Mouse (Mus musculus): Measurements from ENCODE around the gene Gdi1. TPM values are rescaled to one million over a fixed set of nuclear protein-coding genes. Genes with fewer than 3 reads are reported as not detected.

Gene Gdi1
- polyA plus RNA-seq (2012; fragmentation: generic; extraction: Trizol) = 100 to 1,000 TPM in 1 of 2 experiments, 10 to 100 TPM in 1; 15.1 to 104 TPM

GRCm38 (mm10) chrX:74304867-74305700 is at the start of gene Gdi1:
Gene Gdi1 (plus strand): TSS chrX:74304998.

GRCm38 (mm10) chrX:74270062-74270901 is 34.5 kb upstream of the Gdi1 start, which contains the start of gene Rpl10:
Gene Rpl10 (plus strand): TSS chrX:74270812.

GRCm38 (mm10) chrX:74281732-74282394 is 22.9 kb upstream of the Gdi1 start, which contains the start of the genes Taz and Dnase1l1:
Gene Taz (plus strand): TSS chrX:74281912.
Gene Dnase1l1 (minus strand): TSS chrX:74282337.

GRCm38 (mm10) chrX:74296538-74297448 is 8.0 kb upstream of the Gdi1 start, which contains the start of gene Atp6ap1:
Gene Atp6ap1 (plus strand): TSS chrX:74297097.

GRCm38 (mm10) chrX:74312540-74313464 is 8.0 kb downstream of the Gdi1 start, which contains the start of gene Fam50a:
Gene Fam50a (plus strand): TSS chrX:74313033.

GRCm38 (mm10) chrX:74328725-74329161 is 23.9 kb downstream of the Gdi1 start, which contains the start of gene Plxna3:
Gene Plxna3 (plus strand): TSS chrX:74329066.

GRCm38 (mm10) chrX:74353467-74353770 is 48.6 kb downstream of the Gdi1 start, which contains the start of gene Lage3:
Gene Lage3 (minus strand): TSS chrX:74353618.

Other genes starting within 250 kb of the Gdi1 start
- gene Opn1mw, start 177.5 kb upstream of the Gdi1 start, polyA plus RNA-seq (2012; fragmentation: generic; extraction: Trizol) = under 1 TPM; 0.05 to 0.50 TPM
- 1 to 10 TPM; 6.4 to 8.6 TPM for gene Mecp2, start 169.6 kb upstream of the Gdi1 start, polyA plus RNA-seq (2012; fragmentation: generic; extraction: Trizol)
- gene Tex28, start 137.2 kb upstream of the Gdi1 start, polyA plus RNA-seq (2012; fragmentation: generic; extraction: Trizol) = not detected
- gene Tktl1, start 127.7 kb upstream of the Gdi1 start, polyA plus RNA-seq (2012; fragmentation: generic; extraction: Trizol) = not detected
- gene Flna, start 55.2 kb upstream of the Gdi1 start, polyA plus RNA-seq (2012; fragmentation: generic; extraction: Trizol) = 100 to 1,000 TPM; 461 to 590 TPM
- 100 to 1,000 TPM; 110 to 114 TPM for gene Emd, start 50.3 kb upstream of the Gdi1 start, polyA plus RNA-seq (2012; fragmentation: generic; extraction: Trizol)
- gene Rpl10, start 34.2 kb upstream of the Gdi1 start, polyA plus RNA-seq (2012; fragmentation: generic; extraction: Trizol) = 1,000 to 10,000 TPM; 3,936 to 5,898 TPM
- 10 to 100 TPM; 10.8 to 46.7 TPM for gene Taz, start 23.1 kb upstream of the Gdi1 start, polyA plus RNA-seq (2012; fragmentation: generic; extraction: Trizol)
- gene Dnase1l1, start 22.7 kb upstream of the Gdi1 start, polyA plus RNA-seq (2012; fragmentation: generic; extraction: Trizol) = 10 to 100 TPM in 1 of 2 experiments, 1 to 10 TPM in 1; 5.6 to 17.8 TPM
- 100 to 1,000 TPM in 1 of 2 experiments, 10 to 100 TPM in 1; 68.8 to 159 TPM for gene Atp6ap1, start 7.9 kb upstream of the Gdi1 start, polyA plus RNA-seq (2012; fragmentation: generic; extraction: Trizol)
- 10 to 100 TPM; 36.1 to 51.7 TPM for gene Fam50a, start 8.0 kb downstream of the Gdi1 start, polyA plus RNA-seq (2012; fragmentation: generic; extraction: Trizol)
- 10 to 100 TPM in 1 of 2 experiments, 1 to 10 TPM in 1; 2.9 to 29.9 TPM for gene Plxna3, start 24.1 kb downstream of the Gdi1 start, polyA plus RNA-seq (2012; fragmentation: generic; extraction: Trizol)
- 100 to 1,000 TPM in 1 of 2 experiments, 10 to 100 TPM in 1; 80.4 to 114 TPM for gene Lage3, start 48.6 kb downstream of the Gdi1 start, polyA plus RNA-seq (2012; fragmentation: generic; extraction: Trizol)
- gene Ubl4a, start 68.2 kb downstream of the Gdi1 start, polyA plus RNA-seq (2012; fragmentation: generic; extraction: Trizol) = 100 to 1,000 TPM in 1 of 2 experiments, 10 to 100 TPM in 1; 43.7 to 146 TPM
- gene Slc10a3, start 68.4 kb downstream of the Gdi1 start, polyA plus RNA-seq (2012; fragmentation: generic; extraction: Trizol) = 10 to 100 TPM; 16.1 to 17.9 TPM
- gene Fam3a, start 88.3 kb downstream of the Gdi1 start, polyA plus RNA-seq (2012; fragmentation: generic; extraction: Trizol) = 10 to 100 TPM; 12.8 to 47.3 TPM
- 10 to 100 TPM in 1 of 2 experiments, 1 to 10 TPM in 1; 7.0 to 15.8 TPM for gene Ikbkg, start 88.3 kb downstream of the Gdi1 start, polyA plus RNA-seq (2012; fragmentation: generic; extraction: Trizol)
- 100 to 1,000 TPM in 1 of 2 experiments, 10 to 100 TPM in 1; 71.9 to 103 TPM for gene G6pdx, start 124.2 kb downstream of the Gdi1 start, polyA plus RNA-seq (2012; fragmentation: generic; extraction: Trizol)
- not detected for gene Gm6880, start 176.4 kb downstream of the Gdi1 start, polyA plus RNA-seq (2012; fragmentation: generic; extraction: Trizol)